Mouse (Mus musculus): ENCODE data around the gene Gck.

GRCm38 (mm10) chr11:5869331-5869730, 80.5 kb downstream of the Gck start:
- TF ChIP-seq CTCF (IDR thresholded peaks at IDR 0.05; ENCODE audit: extremely low read depth, insufficient read depth, insufficient read length, insufficient replicate concordance) (no peak), POLR2A (IDR thresholded peaks at IDR 0.05; ENCODE audit: low read depth, low read length) (no peak)
